In genomic region chr3:121469185-121469975, GRCm38 (mm10) we compare ENCODE assay signal across 8 mouse cellular contexts. TPM values are rescaled to one million over a fixed set of nuclear protein-coding genes. Genes with fewer than 3 reads are reported as not detected.
A peak's percentile ranks its signal among the peaks of the same experiment; 100 is the strongest.
DNase-seq lines count a peak whose midpoint lies in the region; ATAC-seq lines count a peak whose summit lies in the region.

No protein-coding gene starts in this region.

- no peaks in the 10 kb centered on the region for H3K36me3 ChIP-seq in kidney, embryonic 14.5 days (ENCODE audit: control insufficient read depth, insufficient read depth, low read length)
- H3K36me3 ChIP-seq in midbrain, embryonic 12.5 days, result no peaks in the 10 kb centered on the region

- H3K9ac ChIP-seq in kidney, embryonic 14.5 days (ENCODE audit: low read depth, low read length), result no peak overlapping the region
- H3K9ac ChIP-seq in midbrain, embryonic 12.5 days (replicated peaks), result no peak overlapping the region

- WGBS in kidney, embryonic 14.5 days, result 2% methylated on average over 13 of the region's 13 CpGs
- 4% methylated on average over 12 of the region's 13 CpGs for WGBS in midbrain, embryonic 12.5 days

- H3K9me3 ChIP-seq in kidney, embryonic 14.5 days (ENCODE audit: control insufficient read depth, low read length), result no peaks in the 10 kb centered on the region
- no peaks in the 10 kb centered on the region for H3K9me3 ChIP-seq in midbrain, embryonic 12.5 days

- ATAC-seq in kidney, embryonic 14.5 days (ENCODE audit: low FRiP score, low TSS enrichment), result peak; percentile 52; the same call in 1 of the 2 replicates
- peak; percentile 68 for ATAC-seq in midbrain, embryonic 12.5 days (ENCODE audit: low FRiP score, low read depth)

- H3K27me3 ChIP-seq in kidney, embryonic 14.5 days (ENCODE audit: control insufficient read depth, insufficient read depth, low read length), result no peaks in the 10 kb centered on the region
- no peaks in the 10 kb centered on the region for H3K27me3 ChIP-seq in midbrain, embryonic 12.5 days

- no peak for DNase-seq in kidney, adult 8-10 months
- peak; percentile 47 for DNase-seq in adipocyte (ENCODE audit: low spot score)
- DNase-seq in gastrocnemius, postnatal 25 days, result peak; percentile 32
- DNase-seq in kidney, postnatal 14 days, result peak; percentile 37
- no peak for DNase-seq in frontal cortex, postnatal 25 days (ENCODE audit: low spot score in 2 of 2)
- DNase-seq in thymus, postnatal 10 days (ENCODE audit: low spot score in 2 of 2), result no peak

- peak overlapping the region; percentile 86 for H3K27ac ChIP-seq in kidney, embryonic 14.5 days (ENCODE audit: low read depth, low read length)
- H3K27ac ChIP-seq in midbrain, embryonic 12.5 days (replicated peaks), result peak overlapping the region; percentile 79

- peak overlapping the region; percentile 32 for H3K4me2 ChIP-seq in kidney, embryonic 14.5 days (replicated peaks; ENCODE audit: low read depth, low read length)
- peak overlapping the region; percentile 8; the same call in 1 of the 2 replicates for H3K4me2 ChIP-seq in midbrain, embryonic 12.5 days (replicated peaks)

- H3K4me1 ChIP-seq in kidney, embryonic 14.5 days (ENCODE audit: control insufficient read depth, insufficient read depth, low read length), result peaks cover 7% of the 10 kb centered on the region
- peaks cover 35% of the 10 kb centered on the region for H3K4me1 ChIP-seq in midbrain, embryonic 12.5 days

- H3K4me3 ChIP-seq in kidney, embryonic 14.5 days (ENCODE audit: low read length), result no peak overlapping the region
- no peak overlapping the region for H3K4me3 ChIP-seq in midbrain, embryonic 12.5 days

RNA-seq across cellular contexts. Expression of gene Cnn3, which starts 43.1 kb away (rescaled TPM):
- 570 and 666 TPM in 2 replicates for polyA plus RNA-seq in kidney, embryonic 14.5 days (2014; fragmentation: Nextera tagmentation; extraction: Ambion mirVana)
- 10 to 100 TPM; 28.0 to 29.2 TPM for total RNA-seq in gastrocnemius, postnatal 25 days (2021)
- polyA plus RNA-seq in midbrain, embryonic 12.5 days (2016; fragmentation: Nextera tagmentation; extraction: Ambion mirVana), result 905 and 975 TPM in 2 replicates

Comparison
In these comparisons a context has a peak if more than half of its experiments do, and no peak if none do; other contexts are left out.
1. DNase-seq: peak in adipocyte (single experiment), gastrocnemius, postnatal 25 days (single experiment) and kidney, postnatal 14 days (single experiment); none in kidney, adult 8-10 months (0 of 2), frontal cortex, postnatal 25 days (0 of 2) and thymus, postnatal 10 days (0 of 2).